Mouse (Mus musculus) frontal cortex, postnatal 10 days (tissue): ENCODE data around the gene Synm.

Experiments
- DNase-seq, 2 experiments: peaks; one replicate each; pipeline ENCODE4 v3.0.0; 2022; ENCODE audit warnings: low spot score in 2 of 2, mixed read lengths in 1 of 2

Synm gene

GRCm38 (mm10) chr7:67699301-67699700 is 60.2 kb downstream of the Synm start:
- no peak for DNase-seq

GRCm38 (mm10) chr7:67697892-67698630 is 61.5 kb downstream of the Synm start:
- no peak for DNase-seq

- DNase-seq = no peak
Measured at GRCm38 (mm10) chr7:67695906-67696305, 63.6 kb downstream of the Synm start.

GRCm38 (mm10) chr7:67692791-67693538 is 66.6 kb downstream of the Synm start:
- DNase-seq = no peak

GRCm38 (mm10) chr7:67692141-67692540 is 67.4 kb downstream of the Synm start:
- DNase-seq = no peak

GRCm38 (mm10) chr7:67691036-67691435 is 68.5 kb downstream of the Synm start:
- DNase-seq = no peak

GRCm38 (mm10) chr7:67689793-67690192 is 69.7 kb downstream of the Synm start:
- DNase-seq = no peak

GRCm38 (mm10) chr7:67688281-67688680 is 71.3 kb downstream of the Synm start:
- no peak for DNase-seq

GRCm38 (mm10) chr7:67686545-67686944 is 73.0 kb downstream of the Synm start:
- no peak for DNase-seq

GRCm38 (mm10) chr7:67683006-67683405 is 76.5 kb downstream of the Synm start:
- no peak for DNase-seq

- no peak for DNase-seq
Measured at GRCm38 (mm10) chr7:67681078-67681477, 78.5 kb downstream of the Synm start.
